Mouse (Mus musculus): Measurements from ENCODE around the gene Ppp1r14c. TPM values are rescaled to one million over a fixed set of nuclear protein-coding genes. Genes with fewer than 3 reads are reported as not detected.

Ppp1r14c gene
- total RNA-seq, 1 experiment from 2014 or later: not detected

Other genes starting within 250 kb of the Ppp1r14c start
- not detected in 2 replicates for gene H60c, start 98.3 kb upstream of the Ppp1r14c start, total RNA-seq (2017)
- not detected in 2 replicates for gene Iyd, start 174.2 kb downstream of the Ppp1r14c start, total RNA-seq (2017)

Measured in common myeloid progenitor, adult 5-6 weeks (primary cell).